Mouse (Mus musculus) lung, postnatal 25 days (tissue): ENCODE results near the gene Bdkrb2.

ENCODE experiments used
- DNase-seq: peaks from one replicate; pipeline ENCODE4 v3.0.0; 2022; ENCODE audit warnings: low spot score

Bdkrb2 gene

GRCm38 (mm10) chr12:105590786-105591185, 27.8 kb downstream of the Bdkrb2 start:
- no peak for DNase-seq

- no peak for DNase-seq
Observed at GRCm38 (mm10) chr12:105592361-105592761, 29.3 kb downstream of the Bdkrb2 start.

GRCm38 (mm10) chr12:105593471-105593870, 30.4 kb downstream of the Bdkrb2 start:
- DNase-seq = no peak

- DNase-seq = no peak
Observed at GRCm38 (mm10) chr12:105597135-105597534, 34.1 kb downstream of the Bdkrb2 start.

GRCm38 (mm10) chr12:105598503-105598902, 35.5 kb downstream of the Bdkrb2 start:
- no peak for DNase-seq

- no peak for DNase-seq
Observed at GRCm38 (mm10) chr12:105599098-105599497, 36.1 kb downstream of the Bdkrb2 start.

- DNase-seq = no peak
Observed at GRCm38 (mm10) chr12:105601586-105601985, 38.6 kb downstream of the Bdkrb2 start.

- no peak for DNase-seq
Observed at GRCm38 (mm10) chr12:105602581-105603210, 39.7 kb downstream of the Bdkrb2 start, which contains the start of gene Bdkrb1. Gene Bdkrb1 (plus strand): TSS chr12:105603085.

GRCm38 (mm10) chr12:105603904-105604303, 40.9 kb downstream of the Bdkrb2 start:
- DNase-seq = no peak

GRCm38 (mm10) chr12:105605212-105605611, 42.2 kb downstream of the Bdkrb2 start:
- DNase-seq = no peak

GRCm38 (mm10) chr12:105606881-105607280, 43.9 kb downstream of the Bdkrb2 start:
- no peak for DNase-seq

- no peak for DNase-seq
Observed at GRCm38 (mm10) chr12:105611045-105611444, 48.0 kb downstream of the Bdkrb2 start.

- DNase-seq = peak; percentile 26
Observed at GRCm38 (mm10) chr12:105611748-105612147, 48.7 kb downstream of the Bdkrb2 start.

- DNase-seq = no peak
Observed at GRCm38 (mm10) chr12:105613559-105613958, 50.5 kb downstream of the Bdkrb2 start.

GRCm38 (mm10) chr12:105622048-105622447, 59.0 kb downstream of the Bdkrb2 start:
- DNase-seq = no peak

GRCm38 (mm10) chr12:105622981-105623539, 60.0 kb downstream of the Bdkrb2 start:
- DNase-seq = no peak

GRCm38 (mm10) chr12:105625798-105626197, 62.8 kb downstream of the Bdkrb2 start:
- DNase-seq = no peak

- DNase-seq = no peak
Observed at GRCm38 (mm10) chr12:105634374-105635067, 71.5 kb downstream of the Bdkrb2 start.

GRCm38 (mm10) chr12:105636551-105636950, 73.5 kb downstream of the Bdkrb2 start:
- DNase-seq = no peak

- DNase-seq = no peak
Observed at GRCm38 (mm10) chr12:105637554-105637953, 74.5 kb downstream of the Bdkrb2 start.

- DNase-seq = peak; percentile 6
Observed at GRCm38 (mm10) chr12:105642770-105643321, 79.8 kb downstream of the Bdkrb2 start.
